Mouse (Mus musculus): Measurements from ENCODE around the gene Psd. TPM values are rescaled to one million over a fixed set of nuclear protein-coding genes. Genes with fewer than 3 reads are reported as not detected.

Psd gene
- polyA plus RNA-seq (2016; fragmentation: Nextera tagmentation; extraction: Ambion mirVana): 6.9 and 8.1 TPM in 2 replicates

DNA sequence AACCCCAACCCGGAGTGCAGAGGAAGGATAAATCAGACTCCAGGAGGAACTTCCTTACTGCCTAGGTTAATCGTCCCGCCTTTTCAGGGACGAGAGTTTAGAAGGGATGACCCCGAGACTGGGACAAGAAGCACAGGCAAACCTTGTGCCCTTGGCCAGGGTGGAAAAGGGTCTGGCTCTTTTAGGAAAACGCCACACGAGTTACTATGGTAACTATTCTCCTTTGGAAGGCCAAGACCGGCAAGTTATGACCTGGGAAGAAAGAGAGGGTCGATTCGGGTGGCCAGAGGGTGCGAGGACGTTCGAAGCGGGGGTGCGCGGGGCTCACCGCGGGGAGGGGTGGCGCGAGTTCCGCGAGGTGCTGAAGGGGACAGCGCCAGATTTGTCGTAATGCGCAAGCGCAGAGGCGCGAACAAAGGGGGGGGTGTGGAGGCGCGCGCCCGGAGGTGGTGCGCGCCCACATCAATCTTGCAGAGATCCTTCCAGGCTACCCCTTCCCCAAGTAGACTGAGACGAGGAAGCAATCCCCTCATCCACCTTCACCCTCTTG is at the start of gene Psd:
TSS of gene Psd (minus strand) at position 401 of the 550 bp plus-strand sequence.
- Histone ChIP-seq H3K4me1 (peaks cover 22% of the 10 kb centered on the region), H3K27ac (peak within 1 kb of the TSS; percentile 71), H3K4me3 (peak within 1 kb of the TSS; percentile 67), H3K27me3 (peaks cover 52% of the 10 kb centered on the region), H3K9me3 (no peaks in the 10 kb centered on the region), H3K4me2 (replicated peaks) (peak within 1 kb of the TSS; percentile 100), H3K36me3 (peaks cover 16% of the 10 kb centered on the region), H3K9ac (peak within 1 kb of the TSS; percentile 67)
- no peak for ATAC-seq (ENCODE audit: insufficient number of reproducible peaks, insufficient read depth, low FRiP score, low TSS enrichment)
- WGBS: 1% methylated on average over 35 of the region's 35 CpGs

DNA sequence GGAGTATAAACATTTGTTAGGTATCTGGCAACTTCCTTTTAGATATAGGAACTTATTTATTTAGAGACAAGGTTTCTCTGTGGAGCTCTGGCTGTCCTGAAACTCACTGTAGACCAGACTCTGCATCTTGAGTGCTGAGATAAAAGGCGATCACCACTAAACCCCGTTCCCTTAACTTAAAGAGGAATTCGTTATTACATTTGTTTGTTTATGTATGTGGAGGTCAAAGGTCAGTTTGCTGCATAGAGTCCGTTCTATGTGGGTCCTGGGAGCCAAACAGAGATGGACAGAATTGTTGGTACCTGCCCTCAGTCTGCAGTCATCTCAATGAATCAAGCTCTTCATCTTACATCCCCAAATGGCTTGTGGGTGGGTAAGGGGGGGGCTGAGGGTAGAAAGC is 48.9 kb upstream of the Psd start:
- WGBS: 49% methylated on average over 4 of the region's 4 CpGs
- ATAC-seq (ENCODE audit: insufficient number of reproducible peaks, insufficient read depth, low FRiP score, low TSS enrichment): no peak
- Histone ChIP-seq H3K9me3 (no peaks in the 10 kb centered on the region), H3K27me3 (no peaks in the 10 kb centered on the region), H3K4me3 (no peak overlapping the region), H3K9ac (no peak overlapping the region), H3K4me1 (no peaks in the 10 kb centered on the region), H3K27ac (no peak overlapping the region), H3K36me3 (peaks cover 43% of the 10 kb centered on the region), H3K4me2 (replicated peaks) (no peak overlapping the region)

DNA sequence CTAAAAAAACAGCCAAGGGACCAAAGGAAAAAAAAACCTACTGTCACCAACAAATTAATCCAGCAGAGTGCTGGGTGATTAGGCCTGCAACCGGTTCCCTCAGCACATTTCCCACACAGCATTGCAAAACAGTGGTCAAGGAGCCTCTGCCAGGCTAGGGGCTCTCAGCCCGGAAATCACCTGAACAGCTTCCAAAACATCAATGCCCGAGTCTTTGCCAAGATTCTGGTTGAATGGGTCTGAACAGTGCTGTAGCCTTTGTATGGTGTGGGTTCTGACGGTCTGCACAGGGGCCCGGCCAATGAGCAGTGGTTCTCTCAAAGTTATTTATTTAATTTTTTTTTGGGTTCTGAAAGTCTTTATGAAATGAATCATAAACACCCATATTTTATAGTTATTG is 48.5 kb upstream of the Psd start:
- WGBS: 71% methylated on average over 5 of the region's 5 CpGs
- no peak overlapping the region for H3K4me2 ChIP-seq (replicated peaks)
- H3K27me3 ChIP-seq: no peaks in the 10 kb centered on the region
- no peak for ATAC-seq (ENCODE audit: insufficient number of reproducible peaks, insufficient read depth, low FRiP score, low TSS enrichment)
- H3K4me1 ChIP-seq: no peaks in the 10 kb centered on the region
- no peak overlapping the region for H3K27ac ChIP-seq
- no peak overlapping the region for H3K9ac ChIP-seq
- H3K9me3 ChIP-seq: no peaks in the 10 kb centered on the region
- no peak overlapping the region for H3K4me3 ChIP-seq
- H3K36me3 ChIP-seq: peaks cover 39% of the 10 kb centered on the region

DNA sequence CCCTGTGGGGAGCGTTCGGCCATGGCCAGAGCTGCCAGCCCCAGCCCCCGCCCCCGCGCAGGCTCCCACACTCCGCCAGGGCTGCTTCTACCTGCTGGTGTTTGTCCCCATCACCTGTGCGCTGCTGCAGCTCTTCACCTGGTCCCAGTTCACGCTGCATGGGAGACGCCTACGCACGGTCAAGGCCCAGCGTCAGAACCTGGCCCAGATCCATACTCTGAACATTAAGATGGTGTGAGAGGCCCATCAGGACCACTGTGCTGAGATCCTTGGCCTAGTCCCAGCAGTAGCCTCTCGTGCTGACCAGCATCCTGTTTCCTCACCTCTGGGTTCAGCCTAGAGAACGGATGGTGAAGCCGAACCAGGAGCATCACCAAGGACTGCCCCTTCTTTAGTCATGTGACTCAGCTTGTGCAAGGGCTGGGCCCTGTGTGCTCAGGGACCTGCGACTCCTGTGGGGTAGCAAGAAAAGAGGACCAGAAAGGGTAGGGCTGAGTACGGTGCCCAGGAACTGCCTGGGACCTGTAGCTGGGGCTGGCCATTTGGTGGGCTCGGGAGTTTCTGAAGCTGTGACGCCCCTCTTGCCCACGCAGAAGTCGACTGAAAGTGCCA is 47.6 kb upstream of the Psd start:
- Histone ChIP-seq H3K27me3 (no peaks in the 10 kb centered on the region), H3K9me3 (no peaks in the 10 kb centered on the region), H3K4me1 (no peaks in the 10 kb centered on the region), H3K9ac (no peak overlapping the region), H3K36me3 (peaks cover 30% of the 10 kb centered on the region), H3K4me2 (replicated peaks) (no peak overlapping the region), H3K4me3 (no peak overlapping the region), H3K27ac (no peak overlapping the region)
- 52% methylated on average over 21 of the region's 21 CpGs for WGBS
- no peak for ATAC-seq (ENCODE audit: insufficient number of reproducible peaks, insufficient read depth, low FRiP score, low TSS enrichment)

DNA sequence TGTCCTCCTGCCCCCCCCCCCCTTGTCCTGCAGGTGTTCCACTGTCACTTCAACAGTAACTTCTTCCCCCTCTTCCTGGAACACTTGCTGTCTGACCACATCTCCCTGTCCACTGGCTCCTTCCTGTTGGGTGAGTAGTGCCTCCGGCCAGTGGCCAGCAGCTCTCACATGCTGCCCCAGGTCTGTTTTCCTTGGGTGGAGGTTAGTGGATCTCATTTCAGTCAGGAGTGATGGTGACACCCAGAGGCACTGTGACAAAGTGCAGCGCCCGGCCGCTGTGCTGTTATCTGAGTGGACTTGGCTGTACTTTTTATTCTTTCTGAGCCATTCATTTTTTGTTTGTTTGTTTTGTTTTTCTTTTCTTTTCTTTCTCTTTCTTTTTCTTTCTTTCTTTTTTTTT is 42.2 kb upstream of the Psd start:
- Histone ChIP-seq H3K4me1 (no peaks in the 10 kb centered on the region), H3K4me2 (replicated peaks) (no peak overlapping the region), H3K4me3 (no peak overlapping the region), H3K27me3 (no peaks in the 10 kb centered on the region), H3K27ac (no peak overlapping the region), H3K36me3 (no peaks in the 10 kb centered on the region), H3K9ac (no peak overlapping the region), H3K9me3 (no peaks in the 10 kb centered on the region)
- WGBS: 26% methylated on average over 4 of the region's 4 CpGs
- no peak for ATAC-seq (ENCODE audit: insufficient number of reproducible peaks, insufficient read depth, low FRiP score, low TSS enrichment)

DNA sequence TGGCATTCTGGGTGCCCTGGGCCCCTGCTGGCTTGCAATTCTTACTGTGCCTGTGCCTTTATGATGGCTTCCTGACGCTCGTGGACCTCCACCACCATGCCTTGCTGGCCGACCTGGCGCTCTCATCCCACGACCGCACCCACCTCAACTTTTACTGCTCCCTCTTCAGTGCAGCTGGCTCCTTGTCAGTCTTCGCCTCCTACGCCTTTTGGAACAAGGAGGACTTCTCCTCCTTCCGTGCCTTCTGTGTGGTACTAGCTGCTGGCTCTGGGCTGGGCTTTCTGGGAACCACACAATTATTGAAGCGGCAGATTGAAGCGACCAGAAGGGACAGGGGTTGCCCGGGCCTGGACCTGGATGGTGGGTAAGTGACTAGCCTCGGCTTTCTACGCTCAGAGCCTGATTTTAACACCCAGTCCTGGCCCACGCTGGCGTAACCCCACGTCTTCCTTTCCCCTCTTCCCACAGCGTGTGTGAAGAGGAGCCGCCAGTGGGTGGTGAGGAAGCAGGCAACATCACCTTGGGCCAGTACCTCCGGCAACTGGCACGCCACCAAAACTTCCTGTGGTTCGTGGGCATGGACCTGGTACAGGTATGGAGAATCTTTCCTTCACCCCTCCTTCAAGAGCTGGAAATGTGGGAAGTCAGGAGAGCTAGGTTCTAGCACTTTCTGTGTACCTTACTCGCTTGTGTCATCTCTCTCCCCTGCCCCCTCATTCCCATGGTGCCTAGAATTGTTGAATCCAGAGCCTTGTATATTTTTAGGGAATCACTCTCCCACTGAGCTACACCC is 41.0 kb upstream of the Psd start:
- H3K4me1 ChIP-seq: no peaks in the 10 kb centered on the region
- H3K9me3 ChIP-seq: no peaks in the 10 kb centered on the region
- H3K4me3 ChIP-seq: no peak overlapping the region
- no peak overlapping the region for H3K4me2 ChIP-seq (replicated peaks)
- H3K9ac ChIP-seq: no peak overlapping the region
- H3K27ac ChIP-seq: no peak overlapping the region
- ATAC-seq (ENCODE audit: insufficient number of reproducible peaks, insufficient read depth, low FRiP score, low TSS enrichment): no peak
- no peaks in the 10 kb centered on the region for H3K27me3 ChIP-seq
- WGBS: 87% methylated on average over 23 of the region's 23 CpGs
- H3K36me3 ChIP-seq: no peaks in the 10 kb centered on the region

DNA sequence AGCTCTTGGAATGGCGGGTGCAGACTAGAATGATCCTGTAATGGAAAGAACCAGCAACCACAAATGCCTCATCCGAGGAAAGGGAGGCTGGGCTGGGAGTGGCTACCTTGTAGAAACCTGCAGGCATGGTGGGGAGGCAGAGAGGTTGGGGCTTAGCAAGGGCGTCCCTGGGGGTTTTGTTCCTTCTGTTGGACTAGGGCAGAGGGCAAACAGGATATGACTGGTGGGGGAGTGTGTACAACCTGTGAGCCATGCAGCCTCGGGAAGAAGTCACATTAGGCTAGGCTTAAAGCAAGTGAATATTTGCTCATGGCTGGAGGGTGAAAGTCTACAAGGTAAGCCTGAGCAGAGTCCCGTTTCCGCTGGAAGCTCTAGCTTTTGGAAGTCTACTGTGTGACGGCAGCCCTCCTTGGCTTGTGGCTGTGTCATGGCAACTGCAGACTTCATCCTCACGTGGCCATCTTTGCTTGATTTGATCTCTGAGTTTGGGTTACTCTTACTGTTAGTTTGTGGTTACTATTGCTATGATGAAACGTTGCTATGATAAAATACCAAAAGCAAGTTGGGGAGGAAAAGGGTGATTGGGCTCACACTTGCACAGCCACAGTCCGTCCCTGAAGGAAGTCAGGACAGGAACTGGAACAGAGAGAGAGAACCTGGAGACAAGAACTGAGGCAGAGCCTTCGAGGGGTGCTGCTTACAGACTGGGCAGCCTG is 36.5 kb upstream of the Psd start:
- Histone ChIP-seq H3K36me3 (no peaks in the 10 kb centered on the region), H3K9me3 (no peaks in the 10 kb centered on the region), H3K4me2 (replicated peaks) (no peak overlapping the region), H3K27me3 (peaks cover 3% of the 10 kb centered on the region), H3K4me3 (no peak overlapping the region), H3K9ac (no peak overlapping the region), H3K27ac (no peak overlapping the region), H3K4me1 (no peaks in the 10 kb centered on the region)
- ATAC-seq (ENCODE audit: insufficient number of reproducible peaks, insufficient read depth, low FRiP score, low TSS enrichment): no peak
- WGBS: 80% methylated on average over 11 of the region's 11 CpGs

DNA sequence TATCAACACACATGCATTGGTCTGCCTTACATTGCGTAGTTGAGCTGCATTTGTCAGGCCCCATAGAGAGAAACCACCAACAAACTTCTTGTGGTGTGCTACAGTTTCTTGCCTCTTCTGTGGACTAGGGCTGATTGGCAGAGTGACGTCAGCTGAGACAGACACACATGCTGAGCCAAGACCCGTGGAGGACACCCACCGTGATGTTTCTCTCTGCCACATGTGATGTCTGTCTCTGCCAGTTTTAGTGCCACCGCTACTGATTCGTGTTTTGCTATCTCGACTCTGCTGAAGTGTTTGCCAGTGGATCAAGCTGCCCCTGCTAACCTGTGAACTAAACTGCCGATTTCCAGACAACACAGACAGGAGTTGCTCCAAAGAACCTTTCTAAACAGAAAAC is 35.1 kb upstream of the Psd start:
- no peak for ATAC-seq (ENCODE audit: insufficient number of reproducible peaks, insufficient read depth, low FRiP score, low TSS enrichment)
- no peak overlapping the region for H3K4me2 ChIP-seq (replicated peaks)
- peaks cover 2% of the 10 kb centered on the region; the same call in 1 of the 2 replicates for H3K4me1 ChIP-seq
- H3K36me3 ChIP-seq: no peaks in the 10 kb centered on the region
- H3K9me3 ChIP-seq: no peaks in the 10 kb centered on the region
- peaks cover 17% of the 10 kb centered on the region for H3K27me3 ChIP-seq
- WGBS: 86% methylated on average over 8 of the region's 8 CpGs
- no peak overlapping the region for H3K4me3 ChIP-seq
- no peak overlapping the region for H3K27ac ChIP-seq
- H3K9ac ChIP-seq: no peak overlapping the region

DNA sequence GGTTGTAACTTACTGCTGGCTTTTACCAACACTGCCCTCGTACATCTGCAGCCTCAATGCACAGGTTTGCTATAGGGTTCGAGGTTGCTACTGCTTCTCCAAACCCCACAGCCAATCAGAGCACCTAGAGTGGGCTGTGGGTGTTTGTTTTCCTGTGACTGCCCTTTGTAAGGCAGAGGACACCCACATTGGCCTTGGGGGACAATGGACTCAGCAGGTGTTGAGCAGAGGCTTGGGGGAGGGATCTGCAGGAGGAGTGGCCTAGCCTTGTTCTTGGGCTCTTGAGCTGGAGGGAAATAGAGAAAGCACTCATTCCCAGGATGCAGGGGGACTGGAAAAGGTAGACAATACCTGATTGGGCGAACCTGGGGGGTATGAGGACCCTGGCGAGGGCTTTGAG is 31.4 kb upstream of the Psd start:
- WGBS: 52% methylated on average over 4 of the region's 4 CpGs
- ATAC-seq (ENCODE audit: insufficient number of reproducible peaks, insufficient read depth, low FRiP score, low TSS enrichment): no peak
- no peak overlapping the region for H3K4me3 ChIP-seq
- H3K9me3 ChIP-seq: no peaks in the 10 kb centered on the region
- peaks cover 6% of the 10 kb centered on the region; the same call in 1 of the 2 replicates for H3K4me1 ChIP-seq
- H3K27ac ChIP-seq: no peak overlapping the region
- H3K27me3 ChIP-seq: peaks cover 20% of the 10 kb centered on the region
- no peak overlapping the region for H3K9ac ChIP-seq
- no peak overlapping the region for H3K4me2 ChIP-seq (replicated peaks)
- no peaks in the 10 kb centered on the region for H3K36me3 ChIP-seq

DNA sequence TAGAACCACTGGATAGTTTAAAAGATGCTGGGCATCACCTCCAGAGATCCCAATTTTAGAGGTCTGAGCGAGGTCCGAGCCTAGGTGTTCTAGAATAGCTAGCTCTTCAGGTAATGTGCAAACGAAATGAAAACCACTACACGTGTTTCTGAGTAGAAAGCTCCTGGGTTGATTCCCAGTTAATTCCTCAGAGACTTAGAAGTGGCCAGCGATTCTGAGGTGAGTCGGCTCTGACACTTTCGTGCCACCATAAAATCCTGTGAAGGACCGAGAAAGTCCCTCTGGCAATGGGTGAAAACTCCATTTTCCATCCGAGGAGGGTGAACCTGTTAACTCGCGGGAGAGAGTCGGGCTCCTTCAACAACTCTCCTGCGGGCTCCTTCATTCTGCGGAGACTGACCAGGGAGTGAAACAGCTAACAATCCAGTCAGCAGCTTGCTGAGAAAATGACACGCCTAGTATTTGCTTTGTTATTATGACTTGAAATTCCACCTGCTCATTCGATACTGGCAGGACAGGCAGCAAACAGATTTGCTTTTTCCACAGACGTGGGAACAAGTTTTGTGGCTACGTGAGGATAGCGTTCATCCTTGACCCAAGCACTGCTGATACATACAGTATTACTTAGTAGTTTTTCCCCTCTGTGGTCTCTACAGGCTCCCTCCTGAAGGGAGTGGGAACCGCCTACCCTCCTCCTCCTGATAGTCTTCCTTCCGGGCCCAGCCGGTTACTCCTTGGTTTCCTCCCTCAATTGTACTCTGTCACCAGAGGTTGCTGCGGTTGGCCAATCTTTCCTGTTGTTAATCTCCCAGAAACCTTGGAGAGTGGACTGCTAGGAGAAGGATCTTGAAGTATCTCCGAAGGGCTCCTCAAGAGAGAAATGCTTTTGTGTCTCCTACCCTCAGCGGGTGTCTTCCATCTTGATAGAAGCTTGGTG is 30.7 kb upstream of the Psd start:
- Histone ChIP-seq H3K27ac (no peak overlapping the region), H3K4me3 (peak overlapping the region; percentile 41), H3K4me2 (replicated peaks) (peak overlapping the region; percentile 68), H3K9ac (peak overlapping the region; percentile 41; the same call in 1 of the 2 replicates), H3K9me3 (no peaks in the 10 kb centered on the region), H3K36me3 (no peaks in the 10 kb centered on the region), H3K4me1 (peaks cover 6% of the 10 kb centered on the region; the same call in 1 of the 2 replicates), H3K27me3 (peaks cover 20% of the 10 kb centered on the region)
- WGBS: 16% methylated on average over 25 of the region's 25 CpGs
- no peak for ATAC-seq (ENCODE audit: insufficient number of reproducible peaks, insufficient read depth, low FRiP score, low TSS enrichment)

DNA sequence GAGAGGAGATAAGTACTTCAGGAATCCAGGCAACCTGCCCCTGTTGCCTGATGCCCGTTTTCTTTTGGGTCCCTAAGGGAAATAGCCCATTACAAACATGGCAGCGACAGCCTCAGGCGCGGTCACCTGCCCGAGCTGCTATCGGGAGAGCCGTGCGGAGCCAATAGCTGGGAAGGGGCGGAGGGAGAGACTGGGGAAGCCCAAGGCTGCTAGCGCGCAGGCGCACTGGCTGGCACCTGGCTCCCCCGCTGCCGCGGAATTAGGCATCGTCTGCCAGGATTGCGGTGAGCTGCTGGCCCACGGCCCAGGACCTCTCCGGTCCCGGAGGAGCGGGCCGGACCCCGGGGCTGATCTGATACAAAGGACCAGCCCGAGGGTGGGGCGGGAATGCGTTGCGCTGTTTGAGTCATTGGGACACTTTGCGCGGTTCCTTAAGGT is 29.8 kb upstream of the Psd start:
- whole genome bisulfite sequencing: 1% methylated on average over 29 of the region's 29 CpGs
- peak; percentile 89 for ATAC-seq (ENCODE audit: insufficient number of reproducible peaks, insufficient read depth, low FRiP score, low TSS enrichment)
- H3K27ac ChIP-seq: no peak overlapping the region
- peak overlapping the region; percentile 41 for H3K4me3 ChIP-seq
- H3K27me3 ChIP-seq: peaks cover 20% of the 10 kb centered on the region
- no peaks in the 10 kb centered on the region for H3K36me3 ChIP-seq
- no peaks in the 10 kb centered on the region for H3K9me3 ChIP-seq
- peaks cover 6% of the 10 kb centered on the region; the same call in 1 of the 2 replicates for H3K4me1 ChIP-seq
- peak overlapping the region; percentile 41 for H3K9ac ChIP-seq
- peak overlapping the region; percentile 68 for H3K4me2 ChIP-seq (replicated peaks)

Data from embryonic facial prominence, embryonic 12.5 days (tissue).